Comparison of ENCODE assay signal across 23 mouse cellular contexts in the genomic region with DNA sequence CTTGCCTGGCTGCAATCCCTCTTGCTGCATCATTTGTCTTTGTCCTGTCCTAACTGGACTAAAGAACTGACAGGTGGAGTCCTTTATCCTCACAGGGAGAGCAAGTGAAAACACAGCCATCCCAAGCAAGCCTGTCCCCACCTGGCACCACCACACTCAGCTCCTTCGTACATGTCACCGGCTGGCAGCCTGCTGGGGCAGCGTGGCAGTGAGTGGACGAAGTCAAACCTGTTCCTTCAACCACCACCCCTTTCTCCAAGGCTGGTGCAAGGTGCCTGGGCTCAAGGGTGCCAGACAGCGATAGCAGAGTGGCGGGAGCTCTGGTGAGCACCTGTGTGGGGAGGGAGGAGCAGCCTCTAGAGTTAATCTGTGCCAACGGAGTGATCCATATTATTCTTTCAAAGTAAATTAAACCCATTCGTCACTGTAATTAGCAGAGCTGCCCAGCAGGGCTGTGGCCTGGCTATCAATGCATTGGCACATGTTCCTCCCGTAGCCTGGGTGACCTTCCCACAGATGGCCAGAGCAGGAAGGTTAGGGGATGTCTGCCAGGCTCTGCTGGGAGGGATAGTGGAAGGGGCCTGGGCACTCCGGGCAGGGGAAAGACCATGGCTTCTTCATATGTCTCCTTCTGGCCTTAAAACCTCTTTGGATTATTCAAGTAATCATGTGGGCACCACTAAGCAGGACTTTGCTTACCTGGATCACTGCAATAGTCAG. TPM values are rescaled to one million over a fixed set of nuclear protein-coding genes. Genes with fewer than 3 reads are reported as not detected.
DNase-seq lines count a peak whose midpoint lies in the region; ATAC-seq lines count a peak whose summit lies in the region.
"Had no signal": no experiment of that assay in that cellular context is flagged by ENCODE, and none has a peak within 500 bp of the region (broad histone marks: within the 10 kb centered on the region; RNA-seq: fewer than 3 reads in every experiment).

No protein-coding gene starts in this region.

- H3K4me3 ChIP-seq in hindbrain, embryonic 14.5 days (replicated peaks; ENCODE audit: low read length): no peak overlapping the region
- H3K4me3 ChIP-seq in hindbrain, embryonic 16.5 days (ENCODE audit: low read length): no peak overlapping the region
- H3K4me3 ChIP-seq: embryonic facial prominence, embryonic 12.5 days; embryonic facial prominence, embryonic 15.5 days; gastrocnemius, adult 2 months had no signal

- ATAC-seq in hindbrain, embryonic 14.5 days (ENCODE audit: low FRiP score): no peak
- ATAC-seq in hindbrain, embryonic 16.5 days: peak; percentile 21; the same call in 1 of the 2 replicates
- ATAC-seq: forebrain, embryonic 14.5 days; forebrain, postnatal 0 days; intestine, postnatal 0 days; Patski had no signal

- H3K36me3 ChIP-seq in hindbrain, embryonic 14.5 days (replicated peaks; ENCODE audit: control insufficient read depth, insufficient read depth): no peaks in the 10 kb centered on the region
- H3K36me3 ChIP-seq in hindbrain, embryonic 16.5 days (ENCODE audit: control insufficient read depth, insufficient read depth, low read length): no peaks in the 10 kb centered on the region
- H3K36me3 ChIP-seq: embryonic facial prominence, embryonic 12.5 days; embryonic facial prominence, embryonic 15.5 days; G1E had no signal

- no peak overlapping the region for H3K9ac ChIP-seq in hindbrain, embryonic 14.5 days
- H3K9ac ChIP-seq in hindbrain, embryonic 16.5 days (ENCODE audit: low read depth, low read length): no peak overlapping the region
- H3K9ac ChIP-seq: embryonic facial prominence, embryonic 12.5 days; embryonic facial prominence, embryonic 15.5 days; forebrain, postnatal 0 days had no signal

- peak overlapping the region; percentile 20; the same call in 1 of the 2 replicates for H3K27ac ChIP-seq in hindbrain, embryonic 14.5 days
- H3K27ac ChIP-seq in hindbrain, embryonic 16.5 days (ENCODE audit: low read depth, low read length): no peak overlapping the region
- H3K27ac ChIP-seq: embryonic facial prominence, embryonic 12.5 days; embryonic facial prominence, embryonic 15.5 days; gastrocnemius, adult 2 months had no signal

- intact Hi-C loops in left cerebral cortex, postnatal 4 days (cut with DNase I): no loop called here
- intact Hi-C loops in left cerebral cortex, postnatal 25 days (cut with DNase I): no loop called here

- peak; percentile 72 to 75 for DNase-seq in cerebellum, postnatal 14 days
- no peak for DNase-seq in cerebellum, adult 9-10 months
- peak; percentile 66 for DNase-seq in left cerebral cortex, postnatal 4 days
- DNase-seq in left cerebral cortex, postnatal 25 days (ENCODE audit: low spot score in 2 of 2): no peak
- DNase-seq in hindbrain, embryonic 14.5 days (ENCODE audit: low spot score): no peak
- DNase-seq in thymus, adult 18-20 months: no peak
- DNase-seq: adrenal gland, postnatal 10 days; adrenal gland, postnatal 36 days; B cell, adult 2 months; cerebellum, postnatal 25 days; forebrain, postnatal 0 days; gastrocnemius, adult 2 months; gastrocnemius, postnatal 14 days; heart, adult 11 months; heart, postnatal 36 days had no signal

- H3K4me1 ChIP-seq in hindbrain, embryonic 14.5 days (replicated peaks; ENCODE audit: control insufficient read depth, insufficient read depth, low read length): peaks cover 37% of the 10 kb centered on the region
- H3K4me1 ChIP-seq in hindbrain, embryonic 16.5 days (ENCODE audit: control insufficient read depth, insufficient read depth, low read depth, low read length): peaks cover 17% of the 10 kb centered on the region

- no peak overlapping the region for H3K4me2 ChIP-seq in hindbrain, embryonic 14.5 days (replicated peaks)
- H3K4me2 ChIP-seq in hindbrain, embryonic 16.5 days (ENCODE audit: low read length): no peak overlapping the region
- H3K4me2 ChIP-seq: embryonic facial prominence, embryonic 12.5 days; embryonic facial prominence, embryonic 15.5 days; heart, embryonic 11.5 days had no signal

- no peaks in the 10 kb centered on the region for H3K9me3 ChIP-seq in hindbrain, embryonic 14.5 days (ENCODE audit: control insufficient read depth, low read length)
- no peaks in the 10 kb centered on the region for H3K9me3 ChIP-seq in hindbrain, embryonic 16.5 days (ENCODE audit: control insufficient read depth, low read length)
- H3K9me3 ChIP-seq: embryonic facial prominence, embryonic 12.5 days; embryonic facial prominence, embryonic 15.5 days; G1E had no signal

- H3K27me3 ChIP-seq in hindbrain, embryonic 14.5 days (ENCODE audit: control insufficient read depth, insufficient read depth, low read length): peaks cover 8% of the 10 kb centered on the region; the same call in 1 of the 2 replicates
- H3K27me3 ChIP-seq in hindbrain, embryonic 16.5 days (replicated peaks; ENCODE audit: control insufficient read depth, insufficient read depth, low read length): no peaks in the 10 kb centered on the region

- 60% methylated on average over 10 of the region's 10 CpGs for WGBS in hindbrain, embryonic 14.5 days
- 47% methylated on average over 10 of the region's 10 CpGs for WGBS in hindbrain, embryonic 16.5 days

RNA-seq across cellular contexts. Expression of gene Ubiad1, which starts 36.2 kb away (rescaled TPM):
- 1 to 10 TPM; 8.5 to 8.6 TPM for total RNA-seq in left cerebral cortex, postnatal 4 days (2021)
- total RNA-seq in left cerebral cortex, postnatal 25 days (2021): 1 to 10 TPM; 8.9 to 9.1 TPM
- polyA plus RNA-seq in hindbrain, embryonic 14.5 days (2014; fragmentation: Nextera tagmentation; extraction: Ambion mirVana): 12.2 and 13.4 TPM in 2 replicates
- polyA plus RNA-seq in hindbrain, embryonic 16.5 days (2015; fragmentation: Nextera tagmentation; extraction: Ambion mirVana): 19.6 and 20.6 TPM in 2 replicates

RNA-seq across cellular contexts. Expression of gene Mtor, which starts 40.0 kb away (rescaled TPM):
- 10 to 100 TPM; 78.8 to 79.3 TPM for total RNA-seq in left cerebral cortex, postnatal 4 days (2021)
- total RNA-seq in left cerebral cortex, postnatal 25 days (2021): 10 to 100 TPM; 85.4 to 91.7 TPM
- polyA plus RNA-seq in hindbrain, embryonic 14.5 days (2014; fragmentation: Nextera tagmentation; extraction: Ambion mirVana): 30.2 and 36.1 TPM in 2 replicates
- 20.6 and 22.7 TPM in 2 replicates for polyA plus RNA-seq in hindbrain, embryonic 16.5 days (2015; fragmentation: Nextera tagmentation; extraction: Ambion mirVana)

Comparison
In these comparisons a context has a peak if more than half of its experiments do, and no peak if none do; other contexts are left out.
1. DNase-seq: peak in cerebellum, postnatal 14 days (2 of 2) and left cerebral cortex, postnatal 4 days (single experiment); none in cerebellum, adult 9-10 months (single experiment), left cerebral cortex, postnatal 25 days (0 of 2), hindbrain, embryonic 14.5 days (single experiment) and thymus, adult 18-20 months (0 of 2).